Mouse (Mus musculus) left cerebral cortex, postnatal 14 days (tissue): ENCODE measurements at regions not wholly inside any gene's neighbourhood (a gene's known extent, or its start where the extent isn't known, plus 50 kb on each side); places are given as distances from the start of the nearest gene placed in this dataset.
"Not testable (repeated sequence)": the region's sequence is repeated elsewhere in the genome, so short reads cannot be mapped to it uniquely, and the experiment has no call there.

ENCODE experiments used
- DNase-seq, 2 experiments: peaks; one replicate each; pipeline ENCODE4 v3.0.0; 2021 to 2022; ENCODE audit warnings: low spot score in 2 of 2, mixed read lengths in 1 of 2
- intact Hi-C: fragments of 180-260 bp; cut with DNase I; formaldehyde crosslinking; loops from one replicate; pipeline ENCODE4 v1.15.1; 2025

- intact Hi-C loops: no loop called here
- DNase-seq: no peak
These were observed 864.8 kb downstream of the Defb40 start for GRCm38 (mm10) chr8:18113262-18113661.

- intact Hi-C loops: no loop called here
- no peak for DNase-seq
These were observed 868.6 kb downstream of the Defb40 start for GRCm38 (mm10) chr8:18109480-18109879.

GRCm38 (mm10) chr8:18106827-18107226, 871.2 kb downstream of the Defb40 start:
- intact Hi-C loops: no loop called here
- no peak for DNase-seq

GRCm38 (mm10) chr8:18065456-18065855, 912.6 kb downstream of the Defb40 start:
- no peak for DNase-seq
- intact Hi-C loops: no loop called here

- intact Hi-C loops: no loop called here
- DNase-seq: no peak
These were observed 918.5 kb downstream of the Defb40 start for GRCm38 (mm10) chr8:18059526-18059925.

- intact Hi-C loops: no loop called here
- no peak for DNase-seq
These were observed 956.9 kb downstream of the Defb40 start for GRCm38 (mm10) chr8:18021196-18021595.

GRCm38 (mm10) chr8:18007567-18007966, 970.5 kb downstream of the Defb40 start:
- DNase-seq: no peak
- intact Hi-C loops: no loop called here

GRCm38 (mm10) chr8:18005660-18006059, 972.4 kb downstream of the Defb40 start:
- DNase-seq: no peak
- intact Hi-C loops: no loop called here

- intact Hi-C loops: no loop called here
- no peak for DNase-seq
These were observed 977.3 kb downstream of the Defb40 start for GRCm38 (mm10) chr8:18000750-18001149.

- DNase-seq: no peak
- intact Hi-C loops: no loop called here
These were observed 993.3 kb downstream of the Defb40 start for GRCm38 (mm10) chr8:17984779-17985178.

- intact Hi-C loops: no loop called here
- no peak for DNase-seq
These were observed 1029.2 kb downstream of the Defb40 start for GRCm38 (mm10) chr8:17948848-17949247.

GRCm38 (mm10) chr8:17948053-17948834, 1029.8 kb downstream of the Defb40 start:
- no peak for DNase-seq
- intact Hi-C loops: no loop called here

GRCm38 (mm10) chr8:17934696-17935095, 1043.4 kb downstream of the Defb40 start:
- DNase-seq: no peak
- intact Hi-C loops: no loop called here

GRCm38 (mm10) chr8:17909316-17909715, 1068.7 kb downstream of the Defb40 start:
- intact Hi-C loops: no loop called here
- DNase-seq: no peak

GRCm38 (mm10) chr8:17888598-17888997, 1089.5 kb downstream of the Defb40 start:
- intact Hi-C loops, DNase-seq: not testable (repeated sequence)

- intact Hi-C loops: no loop called here
- no peak for DNase-seq
These were observed 1114.7 kb downstream of the Defb40 start for GRCm38 (mm10) chr8:17863388-17863787.
